Mouse (Mus musculus) bone marrow macrophage, adult 2 months (primary cell): ENCODE results near the gene Trip10.

Experiments
- CTCF ChIP-seq: IDR thresholded peaks from 2 replicates; pipeline ENCODE4 v1.5.1; 2012; ENCODE audit warnings: low read depth, mild to moderate bottlenecking, low read length, moderate library complexity
- POLR2A ChIP-seq: IDR thresholded peaks from 2 replicates; pipeline ENCODE4 v1.6.1; 2012; ENCODE audit warnings: mild to moderate bottlenecking, low read depth, low read length, borderline replicate concordance

DNA sequence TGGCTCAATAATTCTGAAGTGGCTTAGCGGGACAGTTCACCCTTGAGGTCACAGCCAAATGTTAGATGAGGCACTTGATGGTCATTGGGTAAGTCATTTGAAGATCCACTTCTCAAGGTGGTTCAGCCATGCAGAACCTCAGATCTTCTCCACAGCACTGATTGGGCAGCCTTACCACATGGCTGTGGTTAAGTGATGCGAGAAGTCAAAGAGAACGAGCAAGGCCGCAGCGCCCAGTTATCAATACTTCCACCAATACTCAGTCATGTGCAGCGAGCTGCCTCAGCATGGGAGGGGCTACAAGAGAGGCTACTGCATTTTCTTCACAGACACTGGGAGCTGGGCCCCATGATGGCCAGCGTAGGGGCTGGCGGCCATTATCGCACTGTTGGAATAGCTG lies 43.7 kb downstream of the Trip10 start:
- TF ChIP-seq CTCF = no peak
- TF ChIP-seq POLR2A = no peak
